ENCODE assay signal across 16 mouse cellular contexts in the genomic region with DNA sequence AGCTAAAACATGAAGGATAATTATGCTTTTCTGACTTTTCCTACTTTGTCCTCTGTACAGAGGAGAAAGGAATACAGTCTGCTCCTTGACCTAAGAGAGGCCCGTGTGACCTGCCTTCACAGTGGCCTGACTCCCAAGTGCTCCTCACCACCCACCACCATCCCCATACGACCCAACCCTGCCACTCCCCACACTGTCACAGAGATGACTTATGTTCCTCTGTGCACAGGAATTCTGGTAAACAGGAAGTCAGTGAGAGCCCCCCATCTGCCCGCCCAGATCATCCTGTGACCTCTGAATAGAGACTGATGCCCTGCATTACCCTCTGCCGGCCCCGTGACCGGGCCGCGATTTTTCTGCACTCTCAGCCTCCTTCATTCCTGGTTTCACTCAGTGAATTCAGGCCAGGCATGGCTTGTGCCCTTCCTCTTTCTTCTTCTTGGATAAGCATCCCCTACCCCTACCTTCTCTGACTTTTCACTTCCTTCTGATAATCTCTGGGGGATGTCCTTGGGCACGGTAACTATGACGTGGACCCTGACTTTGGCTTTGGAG.
DNase-seq lines count a peak whose midpoint lies in the region; ATAC-seq and TF ChIP-seq lines count a peak whose summit lies in the region.
"Had no signal": no experiment of that assay in that cellular context is flagged by ENCODE, and none has a peak within 500 bp of the region (broad histone marks: within the 10 kb centered on the region; RNA-seq: fewer than 3 reads in every experiment).

No protein-coding gene starts in this region.

- no peak for TF ChIP-seq POLR2A in kidney, adult 2 months (IDR thresholded peaks at IDR 0.05; ENCODE audit: low read depth, low read length)

- no peak overlapping the region for H3K9ac ChIP-seq in kidney, embryonic 15.5 days
- no peak overlapping the region for H3K9ac ChIP-seq in liver, embryonic 11.5 days (ENCODE audit: low read depth, low read length)
- no peak overlapping the region for H3K9ac ChIP-seq in liver, embryonic 12.5 days
- no peak overlapping the region for H3K9ac ChIP-seq in stomach, postnatal 0 days (ENCODE audit: low read length)
- H3K9ac ChIP-seq: embryonic facial prominence, embryonic 12.5 days; heart, embryonic 15.5 days; hindbrain, embryonic 12.5 days; neural tube, embryonic 12.5 days had no signal

- H3K4me2 ChIP-seq in kidney, embryonic 15.5 days, result no peak overlapping the region
- H3K4me2 ChIP-seq in liver, embryonic 11.5 days, result no peak overlapping the region
- H3K4me2 ChIP-seq in liver, embryonic 12.5 days, result no peak overlapping the region
- H3K4me2 ChIP-seq in stomach, postnatal 0 days (replicated peaks; ENCODE audit: low read depth), result no peak overlapping the region
- H3K4me2 ChIP-seq: embryonic facial prominence, embryonic 12.5 days; heart, embryonic 15.5 days; hindbrain, embryonic 12.5 days; midbrain, embryonic 11.5 days; neural tube, embryonic 12.5 days had no signal

- ATAC-seq in kidney, embryonic 15.5 days (replicated peaks; ENCODE audit: low FRiP score), result no peak
- 0 out of 2 replicates have a peak, but pooled peaks have one; percentile 29 for ATAC-seq in liver, embryonic 11.5 days (replicated peaks; ENCODE audit: low FRiP score)
- ATAC-seq in liver, embryonic 12.5 days, result no peak
- ATAC-seq in stomach, postnatal 0 days (ENCODE audit: low FRiP score, low TSS enrichment), result no peak
- ATAC-seq: forebrain, embryonic 16.5 days had no signal

- no peaks in the 10 kb centered on the region for H3K27me3 ChIP-seq in kidney, adult 2 months (replicated peaks; ENCODE audit: control insufficient read depth, insufficient read depth, low read length)
- H3K27me3 ChIP-seq in kidney, embryonic 15.5 days, result no peaks in the 10 kb centered on the region
- no peaks in the 10 kb centered on the region for H3K27me3 ChIP-seq in liver, embryonic 11.5 days (replicated peaks; ENCODE audit: control insufficient read depth, insufficient read depth, low read length)
- H3K27me3 ChIP-seq in liver, embryonic 12.5 days (replicated peaks), result no peaks in the 10 kb centered on the region
- H3K27me3 ChIP-seq in stomach, postnatal 0 days (ENCODE audit: control insufficient read depth, insufficient read depth, low read length), result no peaks in the 10 kb centered on the region
- H3K27me3 ChIP-seq: embryonic facial prominence, embryonic 12.5 days; heart, embryonic 15.5 days; hindbrain, embryonic 12.5 days; neural tube, embryonic 12.5 days had no signal

- H3K36me3 ChIP-seq in kidney, adult 2 months (ENCODE audit: control insufficient read depth, insufficient read depth, low read length), result no peaks in the 10 kb centered on the region
- H3K36me3 ChIP-seq in kidney, embryonic 15.5 days, result peaks cover 6% of the 10 kb centered on the region; the same call in 1 of the 2 replicates
- no peaks in the 10 kb centered on the region; the same call in 1 of the 2 replicates for H3K36me3 ChIP-seq in liver, embryonic 11.5 days (ENCODE audit: control insufficient read depth, insufficient read depth, low read length)
- H3K36me3 ChIP-seq in liver, embryonic 12.5 days, result no peaks in the 10 kb centered on the region; the same call in 1 of the 2 replicates
- no peaks in the 10 kb centered on the region for H3K36me3 ChIP-seq in stomach, postnatal 0 days (ENCODE audit: control insufficient read depth, insufficient read depth, low read length)
- H3K36me3 ChIP-seq: neural tube, embryonic 12.5 days had no signal

- H3K4me1 ChIP-seq in kidney, adult 2 months (ENCODE audit: control insufficient read depth, insufficient read depth, low read length), result 0 out of 2 replicates have a peak, but pooled peaks cover 1% of the 10 kb centered on the region
- no peaks in the 10 kb centered on the region for H3K4me1 ChIP-seq in kidney, embryonic 15.5 days
- no peaks in the 10 kb centered on the region for H3K4me1 ChIP-seq in liver, embryonic 11.5 days (replicated peaks; ENCODE audit: control insufficient read depth, insufficient read depth, low read length)
- H3K4me1 ChIP-seq in liver, embryonic 12.5 days, result no peaks in the 10 kb centered on the region
- H3K4me1 ChIP-seq in stomach, postnatal 0 days (replicated peaks; ENCODE audit: control insufficient read depth, insufficient read depth), result no peaks in the 10 kb centered on the region
- H3K4me1 ChIP-seq: embryonic facial prominence, embryonic 12.5 days; hindbrain, embryonic 12.5 days; neural tube, embryonic 12.5 days had no signal

- DNase-seq in kidney, adult 2 months, result peak; percentile 44
- DNase-seq in liver, embryonic 11.5 days (ENCODE audit: low spot score), result no peak
- DNase-seq in R1 (ENCODE audit: low read depth, low spot score), result peak; percentile 49
- peak; percentile 14 to 43 for DNase-seq in kidney, postnatal 4 days
- DNase-seq in gastrocnemius, postnatal 10 days, result no peak
- DNase-seq in stomach, postnatal 0 days (ENCODE audit: low spot score), result no peak
- DNase-seq: cerebellum, adult 2 months had no signal

- 70% methylated on average over 10 of the region's 10 CpGs for WGBS in kidney, adult 2 months
- WGBS in kidney, embryonic 15.5 days, result 64% methylated on average over 10 of the region's 10 CpGs
- WGBS in liver, embryonic 11.5 days, result 78% methylated on average over 10 of the region's 10 CpGs
- WGBS in liver, embryonic 12.5 days (ENCODE audit: insufficient replicate concordance), result 70% methylated on average over 10 of the region's 10 CpGs
- 72% methylated on average over 10 of the region's 10 CpGs for WGBS in stomach, postnatal 0 days

- no peak overlapping the region for H3K4me3 ChIP-seq in kidney, adult 2 months (ENCODE audit: insufficient read depth, low read depth, low read length)
- no peak overlapping the region for H3K4me3 ChIP-seq in kidney, embryonic 15.5 days (replicated peaks)
- no peak overlapping the region for H3K4me3 ChIP-seq in liver, embryonic 11.5 days (ENCODE audit: low read depth, low read length)
- no peak overlapping the region for H3K4me3 ChIP-seq in liver, embryonic 12.5 days
- H3K4me3 ChIP-seq in stomach, postnatal 0 days (ENCODE audit: low read depth, low read length), result no peak overlapping the region
- H3K4me3 ChIP-seq: embryonic facial prominence, embryonic 12.5 days; heart, embryonic 15.5 days; hindbrain, embryonic 12.5 days; neural tube, embryonic 12.5 days had no signal

- H3K9me3 ChIP-seq in kidney, embryonic 15.5 days (replicated peaks), result no peaks in the 10 kb centered on the region
- H3K9me3 ChIP-seq in liver, embryonic 11.5 days (ENCODE audit: control insufficient read depth, low read length), result no peaks in the 10 kb centered on the region
- H3K9me3 ChIP-seq in liver, embryonic 12.5 days (replicated peaks), result no peaks in the 10 kb centered on the region
- H3K9me3 ChIP-seq in stomach, postnatal 0 days (ENCODE audit: control insufficient read depth, low read length), result no peaks in the 10 kb centered on the region
- H3K9me3 ChIP-seq: embryonic facial prominence, embryonic 12.5 days; heart, embryonic 15.5 days; hindbrain, embryonic 12.5 days; neural tube, embryonic 12.5 days had no signal

- no peak overlapping the region for H3K27ac ChIP-seq in kidney, adult 2 months (ENCODE audit: insufficient read depth, low read depth, low read length)
- H3K27ac ChIP-seq in kidney, embryonic 15.5 days, result no peak overlapping the region
- no peak overlapping the region for H3K27ac ChIP-seq in liver, embryonic 11.5 days (ENCODE audit: low read depth, low read length)
- H3K27ac ChIP-seq in liver, embryonic 12.5 days, result no peak overlapping the region
- H3K27ac ChIP-seq in stomach, postnatal 0 days (replicated peaks), result no peak overlapping the region
- H3K27ac ChIP-seq: embryonic facial prominence, embryonic 12.5 days; heart, embryonic 15.5 days; hindbrain, embryonic 12.5 days; macrophage; neural tube, embryonic 12.5 days had no signal

- TF ChIP-seq EP300 in stomach, postnatal 0 days (optimal IDR thresholded peaks at IDR 0.05), result no peak

- TF ChIP-seq CTCF in kidney, adult 2 months (conservative IDR thresholded peaks at IDR 0.05; ENCODE audit: insufficient read depth, insufficient read length, low read depth, low read length), result no peak
- TF ChIP-seq CTCF in stomach, postnatal 0 days (IDR thresholded peaks at IDR 0.05; ENCODE audit: low read depth), result no peak

Comparison
In these comparisons a context has a peak if more than half of its experiments do, and no peak if none do; other contexts are left out.
1. DNase-seq: peak in kidney, adult 2 months (single experiment), R1 (single experiment) and kidney, postnatal 4 days (2 of 2); none in liver, embryonic 11.5 days (single experiment), gastrocnemius, postnatal 10 days (single experiment) and stomach, postnatal 0 days (single experiment).